Mouse (Mus musculus): ENCODE results near the gene Il12a. TPM values are rescaled to one million over a fixed set of nuclear protein-coding genes. Genes with fewer than 3 reads are reported as not detected.
"Not testable (repeated sequence)": the region's sequence is repeated elsewhere in the genome, so short reads cannot be mapped to it uniquely, and the experiment has no call there.

The Il12a gene
- polyA plus RNA-seq, 1 experiment: 0.14 TPM

GRCm38 (mm10) chr3:68709198-68709797 lies 18.9 kb downstream of the Il12a start:
- TF ChIP-seq USF1 (IDR thresholded peaks at IDR 0.05; ENCODE audit: low read depth) (no peak), MYOG (IDR thresholded peaks at IDR 0.05; ENCODE audit: control insufficient read depth, extremely low read depth, insufficient read length) (no peak), MYOD1 (IDR thresholded peaks at IDR 0.05; ENCODE audit: control insufficient read depth, insufficient read length, low read depth) (no peak), CTCF (IDR thresholded peaks at IDR 0.05; ENCODE audit: control insufficient read depth, insufficient read depth, insufficient read length) (peak; percentile 86), FOSL1 (IDR thresholded peaks at IDR 0.05; ENCODE audit: insufficient read depth, low read length, poor library complexity, severe bottlenecking) (no peak), CEBPB (IDR thresholded peaks at IDR 0.05; ENCODE audit: low read depth) (no peak), MAX (IDR thresholded peaks at IDR 0.05) (no peak)
- Histone ChIP-seq H3K4me3 (ENCODE audit: insufficient read depth, poor library complexity, severe bottlenecking) (no peak overlapping the region), H3K79me3 (ENCODE audit: low read depth) (no peaks in the 10 kb centered on the region), H3ac (ENCODE audit: control insufficient read depth, insufficient read length, low read depth) (no peak overlapping the region), H3K27me3 (ENCODE audit: control insufficient read depth, insufficient read depth, insufficient read length) (no peaks in the 10 kb centered on the region), H3K36me3 (ENCODE audit: control insufficient read depth, insufficient read depth) (no peaks in the 10 kb centered on the region), H3K79me2 (ENCODE audit: control insufficient read depth, insufficient read depth) (no peaks in the 10 kb centered on the region)

DNA sequence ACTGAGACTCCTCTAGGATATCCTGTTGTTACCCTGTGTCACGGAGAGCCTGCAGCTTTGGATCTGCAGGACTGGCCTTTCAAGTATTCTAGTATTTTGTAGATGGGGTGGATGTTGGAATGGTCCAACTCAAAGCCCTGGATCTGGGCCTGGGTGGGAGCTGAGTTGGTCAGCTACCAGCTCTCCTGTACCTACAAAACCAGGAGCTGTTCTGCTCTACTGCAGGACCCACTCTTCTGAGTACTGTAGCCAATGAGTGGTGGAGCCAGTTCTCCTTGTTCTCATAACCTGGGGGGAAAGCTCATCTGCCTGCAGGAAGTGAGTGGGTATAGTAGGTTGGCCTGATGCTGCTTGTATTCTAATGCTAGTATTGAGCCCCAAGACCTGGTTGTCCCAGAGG lies 20.0 kb downstream of the Il12a start:
- Histone ChIP-seq H3K4me3 (ENCODE audit: insufficient read depth, poor library complexity, severe bottlenecking) (no peak overlapping the region), H3K79me2 (ENCODE audit: control insufficient read depth, insufficient read depth) (no peaks in the 10 kb centered on the region), H3K36me3 (ENCODE audit: control insufficient read depth, insufficient read depth) (no peaks in the 10 kb centered on the region), H3ac (ENCODE audit: control insufficient read depth, insufficient read length, low read depth) (no peak overlapping the region), H3K79me3 (ENCODE audit: low read depth) (no peaks in the 10 kb centered on the region), H3K27me3 (ENCODE audit: control insufficient read depth, insufficient read depth, insufficient read length) (no peaks in the 10 kb centered on the region)
- no peak for TF ChIP-seq CEBPB (IDR thresholded peaks at IDR 0.05; ENCODE audit: low read depth)
- TF ChIP-seq FOSL1 (IDR thresholded peaks at IDR 0.05; ENCODE audit: insufficient read depth, low read length, poor library complexity, severe bottlenecking): no peak
- no peak for TF ChIP-seq MAX (IDR thresholded peaks at IDR 0.05)
- no peak for TF ChIP-seq MYOG (IDR thresholded peaks at IDR 0.05; ENCODE audit: control insufficient read depth, extremely low read depth, insufficient read length)
- no peak for TF ChIP-seq MYOD1 (IDR thresholded peaks at IDR 0.05; ENCODE audit: control insufficient read depth, insufficient read length, low read depth)
- no peak for TF ChIP-seq CTCF (IDR thresholded peaks at IDR 0.05; ENCODE audit: control insufficient read depth, insufficient read depth, insufficient read length)
- no peak for TF ChIP-seq USF1 (IDR thresholded peaks at IDR 0.05; ENCODE audit: low read depth)

DNA sequence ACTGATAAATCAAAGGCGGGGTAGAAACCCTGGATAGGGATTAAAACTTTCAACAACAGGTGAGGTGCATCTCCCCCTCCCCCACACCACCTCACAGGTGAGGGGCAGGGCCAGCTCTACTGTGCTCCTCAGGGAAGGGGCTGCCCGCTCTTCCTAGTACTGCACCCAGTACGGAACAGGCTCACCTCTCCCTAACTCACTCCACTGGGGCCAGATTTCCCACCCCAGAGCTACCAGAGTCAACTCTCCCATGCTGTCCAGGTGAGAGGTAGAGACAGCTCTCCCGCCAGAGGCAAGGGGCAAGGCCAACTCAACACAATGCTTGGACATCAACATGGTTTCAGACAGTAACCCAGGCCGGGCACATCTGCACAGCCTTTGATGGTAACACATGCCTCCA lies 21.1 kb downstream of the Il12a start:
- no peaks in the 10 kb centered on the region for H3K36me3 ChIP-seq (ENCODE audit: control insufficient read depth, insufficient read depth)
- TF ChIP-seq FOSL1 (IDR thresholded peaks at IDR 0.05; ENCODE audit: insufficient read depth, low read length, poor library complexity, severe bottlenecking) (no peak), USF1 (IDR thresholded peaks at IDR 0.05; ENCODE audit: low read depth) (no peak), MAX (IDR thresholded peaks at IDR 0.05) (no peak), CEBPB (IDR thresholded peaks at IDR 0.05; ENCODE audit: low read depth) (no peak), CTCF (IDR thresholded peaks at IDR 0.05; ENCODE audit: control insufficient read depth, insufficient read depth, insufficient read length) (no peak), MYOD1 (IDR thresholded peaks at IDR 0.05; ENCODE audit: control insufficient read depth, insufficient read length, low read depth) (no peak), MYOG (IDR thresholded peaks at IDR 0.05; ENCODE audit: control insufficient read depth, extremely low read depth, insufficient read length) (no peak)
- no peaks in the 10 kb centered on the region for H3K79me3 ChIP-seq (ENCODE audit: low read depth)
- H3K79me2 ChIP-seq (ENCODE audit: control insufficient read depth, insufficient read depth): no peaks in the 10 kb centered on the region
- no peaks in the 10 kb centered on the region for H3K27me3 ChIP-seq (ENCODE audit: control insufficient read depth, insufficient read depth, insufficient read length)
- H3ac ChIP-seq (ENCODE audit: control insufficient read depth, insufficient read length, low read depth): no peak overlapping the region
- H3K4me3 ChIP-seq (ENCODE audit: insufficient read depth, poor library complexity, severe bottlenecking): no peak overlapping the region

GRCm38 (mm10) chr3:68713550-68713949 lies 23.1 kb downstream of the Il12a start:
- no peak overlapping the region for H3K4me3 ChIP-seq (ENCODE audit: insufficient read depth, poor library complexity, severe bottlenecking)
- no peaks in the 10 kb centered on the region for H3K79me3 ChIP-seq (ENCODE audit: low read depth)
- TF ChIP-seq CTCF (IDR thresholded peaks at IDR 0.05; ENCODE audit: control insufficient read depth, insufficient read depth, insufficient read length): peak; percentile 6
- TF ChIP-seq MYOG (IDR thresholded peaks at IDR 0.05; ENCODE audit: control insufficient read depth, extremely low read depth, insufficient read length): no peak
- H3ac ChIP-seq (ENCODE audit: control insufficient read depth, insufficient read length, low read depth): no peak overlapping the region
- H3K79me2 ChIP-seq (ENCODE audit: control insufficient read depth, insufficient read depth): no peaks in the 10 kb centered on the region
- H3K36me3 ChIP-seq (ENCODE audit: control insufficient read depth, insufficient read depth): no peaks in the 10 kb centered on the region
- no peaks in the 10 kb centered on the region for H3K27me3 ChIP-seq (ENCODE audit: control insufficient read depth, insufficient read depth, insufficient read length)

DNA sequence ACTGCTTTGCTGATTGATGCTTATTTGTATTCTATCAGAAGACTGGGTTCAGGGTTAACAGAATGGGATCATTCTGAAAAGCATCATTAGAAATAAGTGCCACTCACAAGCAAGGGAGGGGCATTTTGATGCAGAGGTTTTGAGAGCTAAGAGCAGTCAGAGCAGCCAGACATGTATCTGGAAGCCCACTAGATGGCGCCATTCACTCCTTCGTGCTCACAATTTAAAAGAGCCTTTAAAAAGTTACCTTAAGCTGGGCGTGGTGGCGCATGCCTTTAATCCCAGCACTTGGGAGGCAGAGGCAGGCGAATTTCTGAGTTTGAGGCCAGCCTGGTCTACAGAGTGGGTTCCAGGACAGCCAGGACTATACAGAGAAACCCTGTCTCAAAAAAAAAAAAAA lies 26.9 kb downstream of the Il12a start:
- not testable (repeated sequence) for H3K79me2 ChIP-seq (ENCODE audit: control insufficient read depth, insufficient read depth); H3ac ChIP-seq (ENCODE audit: control insufficient read depth, insufficient read length, low read depth); H3K27me3 ChIP-seq (ENCODE audit: control insufficient read depth, insufficient read depth, insufficient read length); H3K79me3 ChIP-seq (ENCODE audit: low read depth); H3K4me3 ChIP-seq (ENCODE audit: insufficient read depth, poor library complexity, severe bottlenecking); H3K36me3 ChIP-seq (ENCODE audit: control insufficient read depth, insufficient read depth)

DNA sequence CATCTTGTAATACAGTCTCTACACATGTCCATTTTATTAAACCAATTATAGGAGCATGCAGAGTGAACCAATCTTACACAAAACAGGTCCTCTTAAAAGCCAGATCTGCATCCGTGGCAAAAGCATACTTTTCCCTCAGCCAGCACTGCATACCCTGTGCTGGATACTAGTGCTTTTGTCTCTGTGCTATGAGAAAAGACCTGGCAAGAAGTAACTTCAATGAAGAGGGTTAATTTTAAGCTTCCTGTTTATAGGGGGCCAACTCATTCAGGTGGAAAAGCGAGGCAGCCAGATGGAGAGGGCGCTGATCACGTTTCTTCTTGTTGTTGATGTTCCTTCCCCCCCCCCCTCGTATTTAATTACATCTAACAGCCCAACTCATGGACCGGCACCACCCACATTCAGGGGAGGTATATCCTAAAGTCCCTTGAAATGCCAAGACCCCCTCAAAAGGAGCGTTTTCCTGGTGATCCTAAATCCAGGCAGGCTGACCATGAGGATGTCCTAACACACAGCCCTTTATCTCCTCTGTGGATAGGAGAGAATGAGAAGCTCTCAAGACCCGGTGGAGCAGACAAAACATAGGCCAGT lies 28.9 kb downstream of the Il12a start:
- Histone ChIP-seq H3K4me3 (ENCODE audit: insufficient read depth, poor library complexity, severe bottlenecking) (no peak overlapping the region), H3K79me3 (ENCODE audit: low read depth) (no peaks in the 10 kb centered on the region)
- TF ChIP-seq FOSL1 (IDR thresholded peaks at IDR 0.05; ENCODE audit: insufficient read depth, low read length, poor library complexity, severe bottlenecking) (no peak), CTCF (IDR thresholded peaks at IDR 0.05; ENCODE audit: control insufficient read depth, insufficient read depth, insufficient read length) (no peak), CEBPB (IDR thresholded peaks at IDR 0.05; ENCODE audit: low read depth) (no peak), MYOD1 (IDR thresholded peaks at IDR 0.05; ENCODE audit: control insufficient read depth, insufficient read length, low read depth) (no peak)

More for the DNA sequence above, 28.9 kb downstream of the Il12a start:
- no peaks in the 10 kb centered on the region for H3K36me3 ChIP-seq (ENCODE audit: control insufficient read depth, insufficient read depth)
- no peak overlapping the region for H3ac ChIP-seq (ENCODE audit: control insufficient read depth, insufficient read length, low read depth)
- no peaks in the 10 kb centered on the region for H3K27me3 ChIP-seq (ENCODE audit: control insufficient read depth, insufficient read depth, insufficient read length)
- no peaks in the 10 kb centered on the region for H3K79me2 ChIP-seq (ENCODE audit: control insufficient read depth, insufficient read depth)

Measured in C2C12 (cell line).